Mouse (Mus musculus) ovary, postnatal 10 days (tissue): Measurements from ENCODE around the gene Gm5426.
"Not testable (repeated sequence)": the region's sequence is repeated elsewhere in the genome, so short reads cannot be mapped to it uniquely, and the experiment has no call there.

Experiments
- DNase-seq: peaks from one replicate; pipeline ENCODE4 v3.0.0; 2022; ENCODE audit warnings: low spot score

The Gm5426 gene

DNA sequence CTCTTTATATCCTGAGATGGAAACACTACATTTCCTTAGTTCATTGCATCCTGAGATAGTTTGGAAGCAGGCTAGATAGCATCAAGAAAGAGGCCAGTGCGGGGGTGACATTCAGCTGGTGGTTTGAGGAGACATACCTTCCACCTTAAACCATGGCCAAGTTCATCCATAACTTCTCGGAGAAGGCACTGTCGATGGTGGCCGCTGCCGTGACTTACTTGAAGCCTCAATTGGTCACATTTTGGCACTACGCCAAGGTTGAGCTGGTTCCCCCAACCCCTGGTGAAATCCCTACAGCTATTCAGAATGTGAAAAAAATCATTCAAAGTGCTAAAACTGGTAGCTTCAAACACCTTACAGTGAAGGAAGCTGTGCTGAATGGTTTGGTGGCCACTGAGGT, at the start of gene Gm5426:
TSS of gene Gm5426 (plus strand) at position 153 of the 400 bp plus-strand sequence.
- DNase-seq: not testable (repeated sequence)

GRCm38 (mm10) chr10:96089744-96090143, 46.7 kb upstream of the Gm5426 start:
- no peak for DNase-seq

- DNase-seq: no peak
Measured at GRCm38 (mm10) chr10:96090388-96090787, 46.0 kb upstream of the Gm5426 start.

- no peak for DNase-seq
Measured at GRCm38 (mm10) chr10:96093890-96094531, 42.4 kb upstream of the Gm5426 start.

DNA sequence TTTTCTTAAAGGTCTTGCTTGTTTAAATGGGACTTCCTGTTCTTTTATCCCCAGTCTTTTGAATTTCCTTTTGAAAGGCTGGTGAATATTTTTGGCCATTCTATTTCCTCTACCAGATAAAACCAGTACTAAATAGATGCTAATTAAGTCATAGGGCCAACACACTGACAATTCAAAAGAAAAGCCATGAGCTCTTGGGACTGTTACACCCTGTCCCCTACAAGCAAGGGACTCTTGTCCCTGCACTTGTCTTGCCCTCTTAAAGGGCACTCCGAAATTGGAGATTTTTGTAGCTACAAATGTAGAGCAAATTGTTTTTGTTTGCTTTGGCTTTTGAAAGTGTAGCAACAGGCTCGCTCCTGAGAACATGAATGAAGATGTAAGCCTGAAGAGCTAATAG, 41.8 kb upstream of the Gm5426 start:
- DNase-seq: no peak

GRCm38 (mm10) chr10:96096730-96097129, 39.7 kb upstream of the Gm5426 start:
- DNase-seq: no peak

DNA sequence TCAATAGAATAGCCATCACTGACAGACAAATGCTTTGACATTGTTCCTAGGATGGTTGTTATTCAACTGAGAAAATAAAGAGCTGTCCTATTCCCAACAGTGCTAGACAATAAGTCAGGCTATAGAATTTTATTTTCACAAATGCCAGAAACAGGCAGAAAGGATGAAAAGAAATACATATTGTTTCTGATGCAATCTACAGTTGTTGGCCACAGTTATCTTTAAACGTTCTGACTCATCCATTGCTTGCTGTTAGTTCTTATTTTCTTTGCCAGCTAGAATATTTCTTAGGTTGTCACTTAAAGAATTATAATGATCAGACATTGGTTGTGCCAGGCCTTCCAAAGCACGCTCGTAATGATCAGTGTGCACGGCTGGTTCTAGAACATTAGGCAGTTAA, 35.4 kb upstream of the Gm5426 start:
- DNase-seq: no peak

GRCm38 (mm10) chr10:96104158-96104557, 32.2 kb upstream of the Gm5426 start:
- no peak for DNase-seq

- no peak for DNase-seq
Measured at GRCm38 (mm10) chr10:96104624-96105023, 31.8 kb upstream of the Gm5426 start.

DNA sequence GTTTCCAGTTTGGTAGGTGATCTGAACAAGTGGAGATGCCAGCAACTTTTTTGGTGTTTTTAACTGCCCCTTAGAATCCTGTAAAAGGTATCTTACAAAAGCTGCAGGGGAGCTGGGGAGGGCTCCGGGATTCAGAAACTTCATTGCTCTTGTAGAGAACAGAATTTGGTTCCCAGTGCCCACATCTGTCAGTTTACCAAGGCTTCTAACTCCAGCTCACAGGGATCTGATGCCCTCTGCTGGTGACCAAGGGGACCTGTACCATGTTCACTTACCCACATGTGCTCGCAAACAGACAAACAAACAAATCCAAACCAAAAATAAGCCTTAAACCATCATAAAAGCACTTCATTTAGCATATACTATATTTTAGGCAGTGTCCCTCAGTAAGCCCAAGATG, 31.3 kb upstream of the Gm5426 start:
- no peak for DNase-seq

- no peak for DNase-seq
Measured at GRCm38 (mm10) chr10:96106972-96107720, 29.3 kb upstream of the Gm5426 start.

- DNase-seq: no peak
Measured at GRCm38 (mm10) chr10:96107825-96108224, 28.6 kb upstream of the Gm5426 start.

- no peak for DNase-seq
Measured at GRCm38 (mm10) chr10:96115325-96115724, 21.1 kb upstream of the Gm5426 start.

DNA sequence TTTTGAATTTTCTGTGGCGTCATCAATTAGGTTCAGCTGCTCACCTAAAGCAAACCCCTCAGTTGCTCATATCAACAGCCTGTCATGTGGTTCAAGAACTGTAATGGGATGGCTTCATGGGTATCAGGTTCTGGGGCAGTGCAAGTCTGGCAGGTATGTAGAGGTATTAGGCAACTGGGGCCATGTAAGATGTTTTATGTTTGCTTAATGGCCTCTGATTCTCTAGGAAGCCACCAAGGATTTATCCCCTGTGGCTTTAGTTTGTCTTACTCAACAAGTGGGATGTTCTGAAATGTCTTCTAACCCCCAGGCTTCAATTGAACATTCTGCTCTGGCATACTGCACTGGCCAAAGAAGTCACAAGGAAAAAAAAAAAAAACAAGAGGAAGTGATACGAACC, 15.6 kb upstream of the Gm5426 start:
- no peak for DNase-seq

GRCm38 (mm10) chr10:96121249-96122010, 15.0 kb upstream of the Gm5426 start:
- no peak for DNase-seq

DNA sequence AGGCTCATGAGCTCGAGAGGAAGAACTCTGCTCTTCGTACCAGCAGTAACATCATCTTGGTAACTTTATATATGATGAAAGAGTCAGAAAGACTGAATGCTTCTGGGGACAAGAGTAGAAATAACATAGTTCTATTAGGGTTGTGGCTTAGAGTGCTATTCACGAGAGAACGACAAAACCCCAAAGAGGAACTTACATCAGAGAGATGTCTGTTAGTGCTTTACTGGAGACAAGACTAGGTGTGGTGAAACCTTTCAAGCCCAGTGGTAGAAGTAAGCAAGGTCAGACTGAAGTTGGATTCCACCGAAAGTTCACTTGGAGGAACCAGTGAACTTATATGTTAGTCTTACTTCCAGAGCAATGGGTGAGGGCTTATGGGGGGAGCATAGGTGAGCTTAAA, 12.5 kb upstream of the Gm5426 start:
- DNase-seq: no peak

DNA sequence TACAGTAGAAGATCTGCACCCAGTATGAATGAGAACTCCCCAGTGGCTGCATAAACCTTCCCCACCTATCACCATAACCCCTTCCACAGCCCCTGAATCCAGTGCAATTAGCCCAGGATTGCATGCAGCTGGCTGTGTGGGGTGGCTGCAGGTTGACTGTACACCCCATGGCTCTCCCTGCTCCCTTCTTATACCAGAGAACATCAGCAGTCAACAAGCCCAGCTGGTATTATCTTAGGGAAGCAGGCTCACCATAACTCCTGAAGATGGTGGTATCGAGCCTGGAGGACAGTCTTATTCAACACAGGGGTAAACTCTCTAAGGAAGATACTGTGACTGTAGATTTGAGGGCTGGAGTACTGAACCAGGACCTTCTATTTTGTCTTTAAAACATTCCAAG, 12.1 kb upstream of the Gm5426 start:
- no peak for DNase-seq

DNA sequence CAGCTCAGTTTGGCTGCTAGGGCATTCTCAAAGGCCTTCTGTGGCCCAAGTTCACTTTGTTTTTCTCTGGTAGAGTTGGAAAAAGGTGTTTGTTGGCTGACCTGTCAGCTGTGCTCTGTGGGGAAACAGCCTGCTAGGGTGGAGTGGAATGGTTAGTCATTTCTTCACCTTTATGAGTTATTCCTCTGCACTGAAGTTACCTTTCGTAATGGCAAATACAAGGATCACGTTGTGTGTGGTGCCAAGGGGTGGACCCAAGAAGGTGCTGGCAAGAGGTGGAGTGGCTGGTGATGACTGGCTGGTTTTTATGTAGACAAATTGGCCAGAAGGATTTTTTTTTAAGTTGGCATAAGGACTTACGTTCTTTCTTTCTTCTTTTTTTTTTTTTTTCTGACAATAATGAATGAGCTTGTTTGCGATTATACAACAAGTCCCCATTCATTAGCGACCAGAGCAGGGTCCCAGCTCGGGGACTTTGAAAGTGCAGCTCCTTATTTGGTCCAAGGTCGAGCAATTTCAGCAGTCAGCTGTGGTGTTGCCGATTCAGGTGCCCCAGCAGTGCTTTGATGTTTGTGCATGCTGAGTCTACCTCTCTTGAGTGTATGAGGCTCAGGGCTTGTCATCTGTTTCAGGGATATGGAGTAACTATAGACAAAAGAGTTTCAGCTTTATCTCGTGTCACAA, 10.5 kb upstream of the Gm5426 start:
- DNase-seq: no peak

DNA sequence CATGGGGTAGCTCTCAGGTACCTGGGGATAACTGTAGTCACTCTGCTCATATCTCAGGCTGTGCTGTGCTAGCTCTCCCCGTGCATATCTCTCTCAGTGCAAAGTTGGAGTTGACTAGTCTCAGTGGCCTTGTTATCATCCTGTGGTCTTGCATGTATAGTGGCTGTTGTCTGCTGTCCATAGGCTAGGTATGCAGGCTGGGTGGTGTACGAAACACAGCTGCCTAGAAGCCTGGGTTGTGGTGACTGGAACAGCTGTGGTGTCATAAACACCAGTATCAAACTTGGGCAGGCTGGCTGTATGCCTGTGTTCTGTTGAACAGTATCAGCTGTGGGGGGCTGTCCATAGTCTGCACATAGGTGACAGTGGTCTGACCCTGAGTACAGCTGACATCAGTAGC, 7.2 kb upstream of the Gm5426 start:
- DNase-seq: no peak

DNA sequence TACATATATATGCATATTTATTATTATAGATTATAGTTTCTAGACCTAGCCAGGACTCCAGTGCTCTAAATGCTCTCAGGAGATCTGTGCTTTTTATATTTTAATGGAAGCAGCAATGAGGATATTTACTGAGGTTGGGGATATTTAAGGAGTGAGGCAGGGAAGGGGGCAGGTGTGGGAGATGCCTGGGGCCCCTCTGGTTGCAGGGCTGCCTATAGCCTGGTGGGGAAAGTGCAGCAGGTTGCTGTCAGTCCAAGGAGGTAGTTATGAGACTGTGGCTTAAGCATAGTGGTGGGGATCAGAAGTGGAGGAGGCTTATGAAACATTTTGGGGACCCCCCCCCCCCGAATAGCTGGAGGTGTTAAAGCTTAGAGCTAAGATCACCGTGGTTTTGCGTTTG, 6.0 kb upstream of the Gm5426 start:
- no peak for DNase-seq

DNA sequence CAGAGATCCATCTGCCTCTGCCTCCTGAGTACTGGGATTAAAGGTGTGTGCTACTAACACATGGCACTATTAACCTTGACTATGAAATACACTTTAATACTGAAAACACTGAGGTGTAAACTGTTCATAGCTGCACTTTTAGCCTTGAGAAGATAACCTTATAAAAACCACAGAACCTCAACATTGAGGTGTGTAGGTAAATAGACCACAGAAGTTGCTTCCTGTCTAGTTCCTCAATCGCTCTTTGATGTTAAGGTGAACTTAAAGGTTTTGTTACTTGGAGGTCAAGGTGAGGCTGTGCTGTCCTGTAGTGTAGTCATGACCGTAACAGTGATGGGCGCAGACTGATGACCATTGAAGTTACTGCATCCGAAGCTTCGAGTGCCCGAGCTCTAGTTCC, 5.3 kb upstream of the Gm5426 start:
- no peak for DNase-seq

DNA sequence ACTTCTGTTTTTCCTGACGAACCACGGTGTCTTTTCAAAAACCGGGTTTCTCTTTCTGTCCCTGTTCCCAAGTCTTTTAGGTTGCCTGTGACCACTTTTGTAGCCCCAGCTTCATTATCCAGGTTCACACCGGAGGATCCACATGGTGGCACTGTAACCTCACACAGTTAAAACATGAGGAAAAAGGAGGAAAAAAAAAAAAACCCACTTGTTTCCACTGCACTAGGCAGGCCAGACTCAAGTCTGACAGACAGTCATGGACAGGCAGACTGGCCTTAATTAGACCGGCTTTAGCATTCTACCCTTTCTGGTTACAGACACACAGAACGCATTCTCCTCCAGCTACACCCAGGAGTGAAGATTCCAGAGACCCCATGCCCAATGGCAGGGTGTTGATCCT, 4.2 kb upstream of the Gm5426 start:
- peak; percentile 16 for DNase-seq

GRCm38 (mm10) chr10:96138585-96138984, 2.2 kb downstream of the Gm5426 start:
- no peak for DNase-seq
